Comparison of ENCODE assay signal across 9 mouse cellular contexts in the genomic region with DNA sequence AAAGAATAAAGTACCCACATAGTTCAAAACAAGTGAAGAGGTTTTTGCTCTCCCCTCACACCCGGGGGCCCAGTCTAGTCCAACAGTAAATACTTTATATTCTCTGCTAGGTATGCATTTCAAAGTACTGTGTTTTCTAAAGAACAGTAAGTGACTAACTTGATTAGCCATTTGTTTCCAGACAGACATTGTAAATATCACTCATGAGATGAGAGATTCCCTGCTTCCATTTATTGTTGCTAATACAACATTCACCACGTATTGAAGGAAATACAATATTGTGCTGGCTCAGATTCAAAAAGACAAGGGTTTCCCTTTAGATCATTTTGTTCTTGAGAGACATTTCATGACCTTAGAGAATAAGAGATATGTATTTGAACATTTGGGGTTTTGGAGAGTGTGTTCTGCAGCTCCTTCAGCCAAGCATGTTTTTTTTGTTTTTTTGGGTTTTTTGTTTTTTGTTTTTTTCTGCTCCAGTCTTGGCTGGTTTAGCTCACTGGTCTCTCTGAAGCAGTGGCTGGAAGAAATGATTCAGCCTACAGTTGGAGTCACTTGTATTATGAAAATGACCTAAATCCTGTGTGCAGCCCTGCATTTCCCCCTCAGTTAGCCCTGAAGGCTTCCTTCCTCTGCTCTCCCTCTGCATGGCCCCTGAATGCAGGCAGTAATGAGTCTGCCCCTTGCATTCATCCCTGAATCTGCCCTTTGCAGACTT.
DNase-seq lines count a peak whose midpoint lies in the region; ATAC-seq lines count a peak whose summit lies in the region.
"Had no signal": no experiment of that assay in that cellular context is flagged by ENCODE, and none has a peak within 500 bp of the region (broad histone marks: within the 10 kb centered on the region; RNA-seq: fewer than 3 reads in every experiment).

No protein-coding gene starts in this region.

- H3K4me2 ChIP-seq in heart, embryonic 15.5 days: peak overlapping the region; percentile 56
- peak overlapping the region; percentile 55; the same call in 1 of the 2 replicates for H3K4me2 ChIP-seq in lung, embryonic 16.5 days (ENCODE audit: low read depth, low read length)
- H3K4me2 ChIP-seq in embryonic facial prominence, embryonic 12.5 days (replicated peaks): peak overlapping the region; percentile 49
- 0 out of 2 replicates have a peak overlapping the region, but pooled peaks have one; percentile 52 for H3K4me2 ChIP-seq in liver, embryonic 13.5 days

- WGBS in heart, embryonic 15.5 days: 58% methylated on average over 2 of the region's 2 CpGs
- 32% methylated on average over 2 of the region's 2 CpGs for WGBS in lung, embryonic 16.5 days
- WGBS in embryonic facial prominence, embryonic 12.5 days: 16% methylated on average over 2 of the region's 2 CpGs
- 53% methylated on average over 2 of the region's 2 CpGs for WGBS in liver, embryonic 13.5 days (ENCODE audit: insufficient replicate concordance)

- H3K27ac ChIP-seq in heart, embryonic 15.5 days: no peak overlapping the region
- H3K27ac ChIP-seq in lung, embryonic 16.5 days (ENCODE audit: low read length): no peak overlapping the region
- H3K27ac ChIP-seq in embryonic facial prominence, embryonic 12.5 days: peak overlapping the region; percentile 92
- H3K27ac ChIP-seq in liver, embryonic 13.5 days: no peak overlapping the region

- H3K36me3 ChIP-seq in heart, embryonic 15.5 days: no peaks in the 10 kb centered on the region
- no peaks in the 10 kb centered on the region for H3K36me3 ChIP-seq in lung, embryonic 16.5 days (ENCODE audit: control insufficient read depth, insufficient read depth, low read length)
- no peaks in the 10 kb centered on the region for H3K36me3 ChIP-seq in embryonic facial prominence, embryonic 12.5 days
- H3K36me3 ChIP-seq in liver, embryonic 13.5 days: no peaks in the 10 kb centered on the region

- peaks cover 14% of the 10 kb centered on the region for H3K4me1 ChIP-seq in heart, embryonic 15.5 days (replicated peaks)
- H3K4me1 ChIP-seq in lung, embryonic 16.5 days (replicated peaks; ENCODE audit: control insufficient read depth, insufficient read depth, low read length): peaks cover 25% of the 10 kb centered on the region
- H3K4me1 ChIP-seq in embryonic facial prominence, embryonic 12.5 days: peaks cover 45% of the 10 kb centered on the region
- peaks cover 44% of the 10 kb centered on the region for H3K4me1 ChIP-seq in liver, embryonic 13.5 days (replicated peaks)

- ATAC-seq in heart, embryonic 15.5 days (replicated peaks; ENCODE audit: insufficient number of reproducible peaks, insufficient read depth, low FRiP score, low read depth): no peak
- ATAC-seq in lung, embryonic 16.5 days (ENCODE audit: low read depth): no peak
- no peak for ATAC-seq in embryonic facial prominence, embryonic 12.5 days (ENCODE audit: insufficient number of reproducible peaks, insufficient read depth, low FRiP score, low TSS enrichment)
- ATAC-seq in liver, embryonic 13.5 days (ENCODE audit: low read depth): no peak
- no peak for ATAC-seq in frontal cortex, adult (ENCODE audit: low TSS enrichment)

- intact Hi-C loops in heart, postnatal 36 days (cut with DNase I): no loop called here

- peak overlapping the region; percentile 35; the same call in 1 of the 2 replicates for H3K4me3 ChIP-seq in heart, embryonic 15.5 days
- peak overlapping the region; percentile 45; the same call in 1 of the 2 replicates for H3K4me3 ChIP-seq in lung, embryonic 16.5 days (ENCODE audit: low read length)
- 0 out of 2 replicates have a peak overlapping the region, but pooled peaks have one; percentile 27 for H3K4me3 ChIP-seq in embryonic facial prominence, embryonic 12.5 days
- no peak overlapping the region for H3K4me3 ChIP-seq in liver, embryonic 13.5 days (replicated peaks)

- H3K9ac ChIP-seq in heart, embryonic 15.5 days: no peak overlapping the region
- H3K9ac ChIP-seq in lung, embryonic 16.5 days (ENCODE audit: low read length): no peak overlapping the region; the same call in 1 of the 2 replicates
- no peak overlapping the region for H3K9ac ChIP-seq in embryonic facial prominence, embryonic 12.5 days
- no peak overlapping the region for H3K9ac ChIP-seq in liver, embryonic 13.5 days

- no peaks in the 10 kb centered on the region for H3K27me3 ChIP-seq in heart, embryonic 15.5 days
- H3K27me3 ChIP-seq in lung, embryonic 16.5 days (ENCODE audit: control insufficient read depth, insufficient read depth, low read depth, low read length): no peaks in the 10 kb centered on the region
- no peaks in the 10 kb centered on the region for H3K27me3 ChIP-seq in embryonic facial prominence, embryonic 12.5 days
- H3K27me3 ChIP-seq in liver, embryonic 13.5 days: no peaks in the 10 kb centered on the region

- DNase-seq in heart, postnatal 36 days: no peak
- no peak for DNase-seq in lung, postnatal 14 days
- DNase-seq in liver, embryonic 13.5 days: no peak
- no peak for DNase-seq in c-Kit-positive CD71-positive TER-119-positive erythroid progenitor cells, embryonic 14.5 days (ENCODE audit: low spot score)
- DNase-seq: right cerebral cortex, postnatal 4 days had no signal

- H3K9me3 ChIP-seq in heart, embryonic 15.5 days (replicated peaks): no peaks in the 10 kb centered on the region
- H3K9me3 ChIP-seq in lung, embryonic 16.5 days (ENCODE audit: control insufficient read depth, low read length): no peaks in the 10 kb centered on the region
- H3K9me3 ChIP-seq in embryonic facial prominence, embryonic 12.5 days: no peaks in the 10 kb centered on the region
- no peaks in the 10 kb centered on the region for H3K9me3 ChIP-seq in liver, embryonic 13.5 days (replicated peaks)
